In the genomic region with DNA sequence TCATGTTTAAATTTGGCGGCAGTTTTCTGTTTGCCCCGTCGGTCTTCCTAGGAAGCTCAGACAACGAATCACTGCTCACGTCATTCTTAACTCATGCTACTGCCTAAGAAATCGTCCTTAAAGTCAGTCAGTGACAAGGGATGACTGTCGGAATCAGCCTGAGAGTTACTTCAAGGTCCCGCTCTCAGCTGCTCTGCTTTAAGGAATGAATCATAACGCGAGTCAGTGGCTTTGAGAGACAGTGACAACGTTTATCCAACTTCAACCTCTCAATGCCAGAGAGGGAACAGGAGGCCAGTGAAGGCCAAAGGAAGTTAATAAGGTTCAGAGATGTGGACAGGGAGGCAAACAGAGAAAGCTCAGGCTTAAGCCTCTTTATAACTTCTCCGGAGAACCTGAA, we compare ENCODE assay signal across 20 mouse cellular contexts. TPM values are rescaled to one million over a fixed set of nuclear protein-coding genes. Genes with fewer than 3 reads are reported as not detected.
"Had no signal": no experiment of that assay in that cellular context is flagged by ENCODE, and none has a peak within 500 bp of the region (broad histone marks: within the 10 kb centered on the region; RNA-seq: fewer than 3 reads in every experiment).

No protein-coding gene starts in this region.

- H3K4me3 ChIP-seq: layer of hippocampus, adult 2 months; limb, embryonic 12.5 days; limb, embryonic 15.5 days; megakaryocyte, embryonic 14.5 days; midbrain, embryonic 10.5 days; midbrain, embryonic 13.5 days; myocyte; neural tube, embryonic 13.5 days had no signal

- DNase-seq: kidney, postnatal 25 days; left cerebral cortex, postnatal 4 days; liver, postnatal 0 days; lung, embryonic 14.5 days; retina, postnatal 1 day; right cerebral cortex, postnatal 25 days; thymus, adult 18-20 months; thymus, postnatal 36 days had no signal

- H3K4me1 ChIP-seq: limb, embryonic 12.5 days; limb, embryonic 15.5 days; midbrain, embryonic 10.5 days; midbrain, embryonic 13.5 days; neural tube, embryonic 13.5 days had no signal

- H3K27ac ChIP-seq: kidney, postnatal 0 days; layer of hippocampus, adult 2 months; limb, embryonic 12.5 days; limb, embryonic 15.5 days; liver, embryonic 14.5 days; midbrain, embryonic 10.5 days; midbrain, embryonic 13.5 days; neural tube, embryonic 13.5 days had no signal

RNA-seq across cellular contexts. Expression of gene Fsip1, which starts 7.8 kb away (rescaled TPM):
- total RNA-seq: monocyte, adult 5-6 weeks had no signal
- polyA plus RNA-seq: large intestine, adult 2 months had no signal
